Mouse (Mus musculus): ENCODE measurements around the gene Vmn2r23.

GRCm38 (mm10) chr6:123784857-123785256 is 82.4 kb downstream of the Vmn2r23 start:
- TF ChIP-seq POLR2A (IDR thresholded peaks at IDR 0.05; ENCODE audit: extremely low read depth, insufficient read depth, low read length) = no peak
- TF ChIP-seq CTCF (IDR thresholded peaks at IDR 0.05; ENCODE audit: low read depth, low read length) = no peak

Data from liver, adult 2 months (tissue).